Mouse (Mus musculus) heart, postnatal 0 days (tissue): ENCODE measurements around the gene Taar6.

Source experiments
- CTCF ChIP-seq: IDR thresholded peaks from 2 replicates; pipeline ENCODE4 v1.5.1; 2016; ENCODE audit warnings: antibody characterized with exemption, control low read depth, low read depth
- EP300 ChIP-seq: IDR thresholded peaks from 2 replicates; pipeline ENCODE4 v1.6.1; 2016; ENCODE audit warnings: antibody characterized with exemption, low read depth

GRCm38 (mm10) chr10:23938312-23938711 lies 47.1 kb downstream of the Taar6 start, which contains the start of gene Taar2:
- TF ChIP-seq CTCF (no peak), EP300 (no peak)
